Mouse (Mus musculus) kidney, adult 8-10 months (tissue): ENCODE results near the gene Trnau1ap.

Experiments used
- DNase-seq, 2 experiments: peaks; one replicate each; pipeline ENCODE4 v3.0.0; 2022

Trnau1ap gene

DNA sequence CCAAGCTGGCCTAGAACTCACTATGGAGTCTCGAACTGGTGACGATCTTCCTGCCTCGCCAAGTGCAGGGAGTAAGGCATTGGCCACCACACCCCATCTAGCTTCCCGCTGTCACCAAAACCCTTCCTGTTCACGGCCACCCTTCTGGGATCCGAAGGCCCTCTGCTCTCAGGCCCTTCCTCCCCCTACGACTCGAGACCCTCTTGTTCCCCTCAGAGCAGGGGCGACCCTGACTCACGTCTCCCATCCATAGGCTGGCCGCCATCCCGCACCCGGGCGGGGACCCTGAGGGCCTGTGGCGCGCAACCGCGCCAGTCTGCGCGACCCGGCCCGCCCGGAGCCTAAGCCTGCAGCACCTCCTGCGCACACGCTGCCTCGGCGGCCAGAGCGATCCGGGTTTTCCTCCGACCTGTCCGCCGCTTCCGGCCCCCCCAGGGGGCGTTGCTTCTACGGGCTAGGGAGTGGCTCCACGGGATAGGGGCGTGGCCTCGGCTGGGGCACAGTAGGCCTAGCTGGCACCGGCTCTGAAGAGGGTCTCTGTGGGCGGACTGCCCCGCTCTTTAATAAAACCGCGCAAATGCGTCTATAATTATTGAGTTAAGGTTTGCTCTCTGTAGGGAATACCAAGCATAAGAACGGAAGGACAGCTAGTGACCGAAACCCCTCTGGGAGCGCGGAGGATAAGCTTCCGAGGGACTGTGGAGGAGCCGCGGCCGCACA, at the start of gene Trnau1ap:
Gene Trnau1ap (minus strand): TSS at position 424 of the 720 bp plus-strand sequence.
- peak; percentile 88 to 91 for DNase-seq

DNA sequence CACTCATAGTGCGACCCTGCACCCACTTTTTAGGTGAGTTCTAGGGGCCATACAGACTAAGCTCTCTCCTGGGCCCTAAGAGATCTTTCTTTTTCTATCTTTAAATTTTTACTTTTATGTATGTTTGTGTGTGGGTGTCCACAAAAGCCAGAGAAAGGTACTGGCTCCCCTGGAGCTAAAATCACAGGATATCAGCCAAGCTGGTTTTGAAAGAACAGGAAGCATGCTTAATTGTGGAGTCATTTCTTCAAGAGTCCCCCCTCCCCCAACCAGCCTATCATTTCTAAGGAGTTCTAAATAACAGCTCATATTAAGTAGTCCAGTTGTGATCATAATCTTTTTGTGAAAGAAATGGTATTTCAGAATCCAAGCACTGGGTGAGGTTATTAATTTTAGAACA, 44.5 kb upstream of the Trnau1ap start:
- DNase-seq = no peak

DNA sequence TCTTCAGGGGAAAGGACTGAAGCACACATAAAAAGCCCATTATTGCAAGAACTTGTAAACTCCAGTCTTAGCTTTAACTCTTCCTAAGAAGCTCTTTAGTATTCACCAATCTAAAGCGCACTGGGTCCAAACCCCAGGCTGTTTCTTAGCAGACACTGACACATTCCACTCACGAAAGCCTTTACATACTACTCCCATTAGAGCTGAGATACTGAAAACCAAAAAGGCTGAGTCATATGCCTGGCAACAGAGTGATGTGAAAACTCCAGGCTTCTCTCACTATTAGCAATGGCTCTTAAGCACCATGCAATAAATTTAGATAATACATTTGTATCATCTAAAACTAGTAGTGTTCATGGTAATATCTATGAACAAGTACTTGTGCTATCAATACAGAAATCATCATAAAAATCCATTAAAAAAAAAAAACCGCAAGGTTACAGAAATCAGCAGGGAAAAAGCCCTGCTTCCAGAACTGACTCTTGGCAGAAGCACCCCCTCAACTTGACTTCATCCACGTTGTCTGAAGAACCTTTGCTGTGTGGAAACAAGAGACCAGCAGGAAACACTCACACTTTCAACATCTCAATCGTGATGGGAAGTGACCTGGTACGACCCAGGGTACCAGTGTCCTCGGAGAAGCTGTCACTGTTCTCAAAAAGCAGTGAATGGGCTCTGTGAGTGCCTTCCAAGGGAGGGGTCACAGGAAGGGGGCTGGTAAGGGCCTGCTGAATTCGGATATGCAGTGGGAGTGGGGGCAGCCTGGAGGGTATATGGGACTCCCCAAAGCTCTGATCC, 40.8 kb upstream of the Trnau1ap start:
- DNase-seq = no peak

GRCm38 (mm10) chr4:132367480-132368201, 38.3 kb upstream of the Trnau1ap start:
- peak in 1 of 2 experiments; percentile 21 for DNase-seq

- no peak for DNase-seq
Observed at GRCm38 (mm10) chr4:132365450-132366060, 36.2 kb upstream of the Trnau1ap start.

DNA sequence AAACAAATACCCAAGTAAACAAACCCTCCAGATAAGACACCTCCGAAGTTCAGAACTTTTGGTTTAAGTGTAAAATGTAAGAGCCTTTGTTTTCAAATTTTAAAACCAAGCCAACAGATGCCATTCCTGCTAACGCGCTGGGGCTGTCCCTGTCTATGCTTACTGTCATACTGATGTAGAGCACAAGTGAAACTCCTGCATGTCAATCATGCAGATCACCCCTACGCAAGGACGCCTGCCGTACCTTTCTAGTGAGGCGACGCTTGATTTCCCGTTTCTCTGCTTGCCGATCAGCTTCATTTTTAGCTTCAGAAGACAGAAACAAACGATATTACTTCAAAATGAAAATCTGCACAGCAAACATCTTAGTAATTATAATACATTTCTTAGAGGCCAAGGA, 34.1 kb upstream of the Trnau1ap start:
- DNase-seq = no peak

DNA sequence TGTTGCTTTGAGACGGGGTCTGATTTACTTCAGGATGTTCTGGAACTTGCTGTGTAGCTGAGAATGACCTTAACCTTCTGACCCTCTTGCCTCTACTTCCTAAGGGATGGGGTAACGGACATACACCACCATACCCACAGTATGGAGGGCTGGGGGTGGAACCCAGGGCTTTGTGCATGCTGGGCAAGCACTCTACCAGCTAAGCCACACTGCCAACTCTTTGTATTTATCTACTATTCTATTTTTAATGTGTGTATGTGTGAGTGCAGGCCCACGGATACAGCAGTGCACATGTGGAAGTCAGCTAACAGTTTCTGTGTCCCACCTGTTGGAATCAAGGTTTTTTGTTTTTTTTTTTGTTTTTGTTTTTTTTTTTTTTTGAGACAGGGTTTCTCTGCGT, 30.2 kb upstream of the Trnau1ap start:
- DNase-seq = no peak

- DNase-seq = peak; percentile 38 to 56
Observed at GRCm38 (mm10) chr4:132356170-132356569, 26.8 kb upstream of the Trnau1ap start.

- no peak for DNase-seq
Observed at GRCm38 (mm10) chr4:132355403-132355802, 26.1 kb upstream of the Trnau1ap start.

DNA sequence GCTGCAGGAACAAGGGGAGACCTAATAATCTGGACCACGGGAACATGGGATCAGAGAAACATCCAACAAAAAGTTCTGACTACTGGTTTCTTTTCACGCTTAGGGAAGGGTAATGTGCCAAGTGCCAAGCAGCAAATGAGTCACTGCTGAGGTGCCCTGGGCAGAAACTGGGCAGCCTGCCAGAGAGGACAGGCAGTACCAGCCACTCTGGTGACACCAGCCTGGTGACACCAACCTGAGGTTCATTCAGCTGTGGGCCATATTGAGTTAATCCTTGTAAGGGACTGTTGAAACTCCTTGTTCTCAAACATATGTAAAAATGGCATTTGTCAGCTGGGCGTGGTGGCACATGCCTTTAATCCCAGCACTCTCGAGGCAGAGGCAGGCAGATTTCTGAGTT, 25.2 kb upstream of the Trnau1ap start:
- peak; percentile 49 to 56 for DNase-seq

- DNase-seq = peak; percentile 92 to 93
Observed at GRCm38 (mm10) chr4:132353481-132353885, 24.1 kb upstream of the Trnau1ap start, which contains the start of gene Rcc1. TSS of gene Rcc1 (minus strand) at chr4:132353605.

- DNase-seq = peak in 1 of 2 experiments; percentile 23
Observed at GRCm38 (mm10) chr4:132352739-132353138, 23.4 kb upstream of the Trnau1ap start.

DNA sequence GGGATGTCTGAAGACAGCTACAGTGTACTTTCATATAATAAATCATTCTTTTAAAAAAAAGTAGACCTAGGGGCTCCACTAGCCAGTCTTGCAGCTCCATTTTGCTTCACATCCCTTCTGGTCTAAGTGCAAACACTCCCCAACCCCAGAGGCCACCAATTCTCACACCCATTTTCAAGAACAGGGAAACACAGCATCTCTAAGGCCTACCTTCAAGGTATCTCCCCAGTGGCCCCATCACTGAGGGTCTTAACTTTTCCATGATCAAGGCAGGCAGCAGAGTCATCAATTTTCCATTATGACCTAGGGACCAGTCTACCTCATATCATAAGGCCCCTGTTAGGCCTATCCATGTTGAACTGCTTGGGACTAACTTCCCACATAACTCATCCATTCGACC, 22.1 kb upstream of the Trnau1ap start:
- DNase-seq = no peak

DNA sequence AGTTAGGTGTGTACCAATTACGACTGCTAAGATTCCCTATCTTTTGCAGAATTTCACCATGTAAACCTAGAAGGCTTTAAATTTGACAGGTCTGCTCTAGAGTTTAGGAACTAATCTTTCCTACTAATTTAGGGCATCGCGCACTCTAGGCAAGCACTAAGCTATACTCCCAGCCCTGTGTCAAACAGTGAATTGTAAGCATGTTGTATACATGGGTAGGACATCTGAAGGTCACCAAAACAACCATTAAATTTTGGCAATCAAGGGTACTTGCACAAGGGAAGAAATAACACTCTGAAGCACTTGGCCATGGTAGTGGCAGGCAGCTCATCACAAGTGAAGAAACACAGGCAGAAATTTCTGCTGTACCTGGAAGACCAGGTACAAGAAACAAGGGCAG, 21.5 kb upstream of the Trnau1ap start:
- no peak for DNase-seq

DNA sequence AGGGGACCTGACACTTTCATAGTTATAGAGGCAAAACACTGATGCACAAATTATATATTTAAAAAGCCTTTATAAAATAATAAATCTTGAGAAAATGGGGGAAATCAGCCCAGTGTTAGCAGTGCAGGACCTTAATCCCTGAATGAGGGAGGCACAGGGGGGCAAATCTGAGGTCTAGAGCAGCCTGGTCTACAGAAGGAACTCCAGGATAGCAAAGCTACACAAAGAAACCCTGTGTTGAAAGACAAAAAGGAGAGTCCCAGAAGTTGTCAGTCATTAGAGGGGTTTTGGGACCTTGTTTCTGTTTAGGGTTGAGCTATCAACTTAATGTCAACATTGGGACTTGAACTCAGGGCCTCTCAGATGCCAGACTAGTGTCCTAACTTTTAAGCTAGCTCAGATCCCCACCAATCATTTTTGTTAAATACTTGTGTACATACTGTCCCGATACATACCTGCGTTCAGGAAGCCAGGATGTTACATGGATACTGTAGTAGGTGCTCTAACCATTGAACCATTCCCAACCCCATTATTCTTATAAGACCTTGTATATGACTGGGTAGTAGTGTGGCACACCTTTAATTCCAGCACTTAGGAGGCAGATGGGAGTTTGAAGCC, 20.9 kb upstream of the Trnau1ap start:
- no peak for DNase-seq

- no peak for DNase-seq
Observed at GRCm38 (mm10) chr4:132349495-132350122, 20.3 kb upstream of the Trnau1ap start.

GRCm38 (mm10) chr4:132346661-132347060, 17.3 kb upstream of the Trnau1ap start:
- no peak for DNase-seq

GRCm38 (mm10) chr4:132346261-132346660, 16.9 kb upstream of the Trnau1ap start:
- peak; percentile 62 to 69 for DNase-seq

GRCm38 (mm10) chr4:132345843-132346212, 16.5 kb upstream of the Trnau1ap start:
- no peak for DNase-seq

DNA sequence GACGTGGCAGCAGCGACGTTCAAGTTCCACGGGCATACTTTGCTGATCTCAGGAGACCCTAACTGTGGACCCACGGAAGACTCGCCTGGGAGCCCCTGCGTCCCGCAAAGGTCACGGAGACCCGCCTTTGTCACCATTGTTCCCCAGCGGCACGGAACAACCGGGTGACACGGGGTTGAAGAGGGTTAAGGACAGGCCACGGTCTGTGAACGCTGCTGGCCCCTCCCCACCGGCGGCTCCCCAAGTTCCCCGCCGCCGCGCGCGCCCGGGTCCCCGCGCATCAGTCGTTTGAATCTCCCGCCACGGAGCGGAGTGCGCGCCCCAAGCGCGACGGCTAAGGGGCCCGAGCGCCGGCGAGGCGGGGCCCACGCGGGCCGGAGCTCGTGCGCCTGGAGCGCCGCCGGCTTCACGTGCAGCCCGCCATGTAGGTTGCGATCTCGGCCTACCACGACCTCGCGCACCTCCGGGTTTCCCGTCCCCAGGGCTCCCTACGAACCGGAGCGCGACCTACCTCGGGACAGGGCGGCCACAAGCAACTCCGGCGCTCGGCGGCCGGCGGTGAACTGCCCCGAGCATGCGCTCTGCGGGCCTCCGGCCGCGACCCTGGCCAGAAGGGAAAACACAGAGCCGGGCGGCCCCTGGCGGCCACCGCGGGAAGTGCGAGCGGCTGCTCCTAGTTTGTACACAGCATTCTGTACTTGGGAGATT, 16.0 kb upstream of the Trnau1ap start:
- DNase-seq = peak; percentile 91 to 98

DNA sequence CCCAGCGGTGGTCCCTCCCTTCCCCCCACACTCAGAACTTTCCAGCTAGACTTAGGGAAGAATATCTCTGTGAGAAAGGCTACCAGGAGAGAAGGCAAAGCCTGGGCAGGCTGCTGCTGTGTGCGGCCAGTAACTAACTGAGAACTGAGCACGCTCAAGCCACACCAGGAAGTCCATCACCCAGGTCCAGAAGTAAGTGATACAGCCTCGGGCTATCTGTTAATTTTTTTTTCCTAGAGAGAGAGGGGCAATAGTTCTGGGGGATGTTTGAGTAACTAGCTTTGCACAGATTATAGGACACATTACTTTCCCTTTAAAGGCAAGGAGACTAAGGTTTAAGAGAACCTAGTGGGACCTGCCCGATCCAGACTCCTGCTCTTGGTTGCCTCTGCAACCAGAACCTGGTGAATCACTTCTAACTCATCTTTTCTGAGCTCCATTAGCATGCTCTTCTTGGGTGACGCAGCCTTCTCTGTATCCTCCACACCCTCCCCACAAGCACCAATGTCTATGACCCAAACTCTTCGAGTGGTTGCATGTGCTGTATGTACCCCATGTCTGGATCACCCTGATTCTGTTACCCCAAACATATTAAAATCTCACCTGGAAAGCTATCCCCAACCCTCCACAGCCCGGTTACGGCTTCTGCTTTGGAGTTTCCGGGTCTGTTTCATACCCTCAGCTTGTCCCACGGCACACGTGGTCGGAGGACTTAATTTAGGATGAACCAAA, 15.2 kb upstream of the Trnau1ap start:
- DNase-seq = no peak
